Mouse (Mus musculus) ES-E14 (cell line): ENCODE results near the gene Lgr5. TPM values are rescaled to one million over a fixed set of nuclear protein-coding genes. Genes with fewer than 3 reads are reported as not detected.
A peak's percentile ranks its signal among the peaks of the same experiment; 100 is the strongest.

ENCODE experiments used
- DNase-seq: peaks from one replicate; pipeline ENCODE4 v3.0.0-alpha.2; 2013; ENCODE audit warnings: low read depth, low spot score
- H3K27ac ChIP-seq: 2 replicates; pipeline ENCODE4 v1.5.1; 2012; ENCODE audit warnings: low read depth, mild to moderate bottlenecking, low read length, moderate library complexity, mixed read lengths; ENCODE audit not compliant: poor library complexity, insufficient read depth, severe bottlenecking
- H3K36me3 ChIP-seq: 2 replicates; pipeline ENCODE4 v1.6.1; 2012; ENCODE audit warnings: mild to moderate bottlenecking, low read length, moderate library complexity, mixed read lengths; ENCODE audit not compliant: control insufficient read depth, poor library complexity, insufficient read depth, severe bottlenecking
- H3K4me1 ChIP-seq, 2 experiments: fragments of 150-350 bp in 1 of 2; sonication (generic) in 1 of 2; 2 replicates each; pipeline ENCODE4 v1.6.1; 2012; ENCODE audit warnings: low read length in 2 of 2, mild to moderate bottlenecking in 1 of 2, mixed read lengths in 1 of 2; ENCODE audit not compliant: control insufficient read depth in 2 of 2, insufficient read depth in 2 of 2, poor library complexity in 1 of 2
- H3K4me3 ChIP-seq, 2 experiments: fragments of 150-350 bp in 1 of 2; sonication (generic) in 1 of 2; 2 replicates each; pipeline ENCODE4 v1.5.1; 2012; ENCODE audit warnings: low read length in 2 of 2, low read depth in 1 of 2, mild to moderate bottlenecking in 1 of 2, mixed read lengths in 1 of 2; ENCODE audit not compliant: insufficient read depth in 1 of 2, poor library complexity in 1 of 2, severe bottlenecking in 1 of 2
- H3K9ac ChIP-seq: 2 replicates; pipeline ENCODE4 v1.6.1; 2012; ENCODE audit warnings: low read depth, mild to moderate bottlenecking, low read length, mixed read lengths; ENCODE audit not compliant: poor library complexity, insufficient read depth, severe bottlenecking
- H3K9me3 ChIP-seq: fragments of 150-350 bp; sonication (generic); 2 replicates; pipeline ENCODE4 v1.6.1; 2012; ENCODE audit warnings: low read depth, mild to moderate bottlenecking, low read length; ENCODE audit not compliant: control insufficient read depth, insufficient read depth
- CHD2 ChIP-seq: IDR thresholded peaks from 2 replicates; pipeline ENCODE4 v1.6.1; 2014; ENCODE audit warnings: mild to moderate bottlenecking, low read depth, low read length, inconsistent platforms
- HCFC1 ChIP-seq: IDR thresholded peaks from 2 replicates; pipeline ENCODE4 v1.6.1; 2012; ENCODE audit warnings: low read length, inconsistent platforms, borderline replicate concordance; ENCODE audit not compliant: insufficient read depth
- MAFK ChIP-seq: IDR thresholded peaks from 2 replicates; pipeline ENCODE4 v1.6.1; 2014; ENCODE audit warnings: mild to moderate bottlenecking, low read depth, low read length, inconsistent platforms; ENCODE audit not compliant: insufficient read depth
- ZC3H11A ChIP-seq: IDR thresholded peaks from 2 replicates; pipeline ENCODE4 v1.6.1; 2012; ENCODE audit warnings: low read depth, mild to moderate bottlenecking, inconsistent platforms, low read length, borderline replicate concordance
- ZNF384 ChIP-seq: IDR thresholded peaks from 2 replicates; pipeline ENCODE4 v1.6.1; 2012; ENCODE audit warnings: low read depth, low read length, inconsistent platforms
- in situ Hi-C, 2 experiments: fragments of 600-800 bp; cut with MboI; formaldehyde crosslinking; loops; one replicate each; pipeline ENCODE4 v1.15.1; 2025; ENCODE audit warnings: low sequenced_read_pairs in 2 of 2, inconsistent platforms in 1 of 2; ENCODE audit not compliant: unreplicated experiment in 2 of 2
- total RNA-seq: library from RNA; depleted of rRNA; stranded (reverse); fragments of 300-350 nt; gene quantifications from 2 replicates; pipeline ENCODE4 v1.2.3, GENCODE M21; 2012

Lgr5 gene
- total RNA-seq, 1 experiment: 0.22 TPM

- in situ Hi-C loops: no loop called here
Observed at GRCm38 (mm10) chr10:115623481-115623880, 35.9 kb upstream of the Lgr5 start.

GRCm38 (mm10) chr10:115618288-115618856 is 30.8 kb upstream of the Lgr5 start:
- Histone ChIP-seq H3K36me3 (no peaks in the 10 kb centered on the region), H3K9me3 (no peaks in the 10 kb centered on the region), H3K9ac (no peak overlapping the region), H3K4me1 (no peaks in the 10 kb centered on the region), H3K27ac (no peak overlapping the region), H3K4me3 (no peak overlapping the region)
- TF ChIP-seq ZC3H11A: no peak
- no peak for TF ChIP-seq HCFC1
- TF ChIP-seq ZNF384: no peak
- TF ChIP-seq CHD2: no peak
- TF ChIP-seq MAFK: no peak
- peak; percentile 6 for DNase-seq
- in situ Hi-C loops: no loop called here

More at GRCm38 (mm10) chr10:115623481-115623880, 35.9 kb upstream of the Lgr5 start:
- Histone ChIP-seq H3K36me3 (no peaks in the 10 kb centered on the region), H3K4me3 (no peak overlapping the region), H3K27ac (no peak overlapping the region), H3K9me3 (no peaks in the 10 kb centered on the region), H3K9ac (no peak overlapping the region), H3K4me1 (no peaks in the 10 kb centered on the region)
- TF ChIP-seq ZC3H11A: no peak
- no peak for TF ChIP-seq CHD2
- no peak for TF ChIP-seq HCFC1
- no peak for TF ChIP-seq MAFK
- TF ChIP-seq ZNF384: no peak
- DNase-seq: no peak

- Histone ChIP-seq H3K36me3 (no peaks in the 10 kb centered on the region), H3K9ac (no peak overlapping the region), H3K9me3 (no peaks in the 10 kb centered on the region), H3K4me3 (no peak overlapping the region), H3K27ac (no peak overlapping the region), H3K4me1 (no peaks in the 10 kb centered on the region)
- in situ Hi-C loops: no loop called here
- peak; percentile 15 for DNase-seq
- no peak for TF ChIP-seq HCFC1
- no peak for TF ChIP-seq CHD2
- TF ChIP-seq ZNF384: no peak
- no peak for TF ChIP-seq ZC3H11A
- TF ChIP-seq MAFK: no peak
Observed at GRCm38 (mm10) chr10:115617456-115618287, 30.1 kb upstream of the Lgr5 start.

- in situ Hi-C loops: no loop called here
- no peak for DNase-seq
- H3K4me1 ChIP-seq: no peaks in the 10 kb centered on the region
Observed at GRCm38 (mm10) chr10:115595748-115596147, 8.2 kb upstream of the Lgr5 start.

More at GRCm38 (mm10) chr10:115595748-115596147, 8.2 kb upstream of the Lgr5 start:
- no peak for TF ChIP-seq ZNF384
- TF ChIP-seq CHD2: no peak
- TF ChIP-seq ZC3H11A: no peak
- no peak for TF ChIP-seq MAFK
- no peak for TF ChIP-seq HCFC1
- H3K9ac ChIP-seq: no peak overlapping the region
- no peak overlapping the region for H3K4me3 ChIP-seq
- H3K9me3 ChIP-seq: no peaks in the 10 kb centered on the region
- H3K27ac ChIP-seq: no peak overlapping the region
- no peaks in the 10 kb centered on the region for H3K36me3 ChIP-seq
